Mouse (Mus musculus) inflammation-experienced regulatory T-cells, adult 16 weeks (primary cell): ENCODE results near the gene Foxo1. TPM values are rescaled to one million over a fixed set of nuclear protein-coding genes. Genes with fewer than 3 reads are reported as not detected.

Source experiments
- polyA plus RNA-seq: library from polyadenylated mRNA; unstranded; fragments of 100-300 nt; shearing (Covaris generic); gene quantifications from one replicate; pipeline ENCODE4 v1.2.1, GENCODE M21; 2017

Gene Foxo1
- 13.7 TPM for polyA plus RNA-seq

GRCm38 (mm10) chr3:52267652-52268486 lies at the start of gene Foxo1:
Foxo1 (plus strand) TSS chr3:52268336.

Other genes starting within 250 kb of the Foxo1 start
- gene Maml3, start 163.3 kb upstream of the Foxo1 start, polyA plus RNA-seq: 0.45 TPM